Mouse (Mus musculus) CH12.LX (cell line): ENCODE data around the gene Nkiras1. TPM values are rescaled to one million over a fixed set of nuclear protein-coding genes. Genes with fewer than 3 reads are reported as not detected.
A peak's percentile ranks its signal among the peaks of the same experiment; 100 is the strongest.

Experiments used
- DNase-seq: peaks from one replicate; pipeline ENCODE4 v3.0.0-alpha.2; 2013; ENCODE audit errors: extremely low read depth
- H3K27ac ChIP-seq: 2 replicates; pipeline ENCODE4 v1.5.1; 2012; ENCODE audit warnings: low read depth, mild to moderate bottlenecking, control low read depth, moderate library complexity; ENCODE audit not compliant: insufficient read depth
- H3K27me3 ChIP-seq: replicated peaks from 2 replicates; pipeline ENCODE3; 2012; ENCODE audit warnings: inconsistent platforms
- H3K36me3 ChIP-seq, 2 experiments: replicated peaks in 1 of 2; 2 replicates each; pipeline versions ENCODE3 to v1.6.1; 2012; ENCODE audit warnings: inconsistent platforms in 1 of 2, low read length in 1 of 2, mild to moderate bottlenecking in 1 of 2, mixed read lengths in 1 of 2, moderate library complexity in 1 of 2; ENCODE audit not compliant: control insufficient read depth in 1 of 2, insufficient read depth in 1 of 2
- H3K4me1 ChIP-seq, 2 experiments: 2 replicates each; pipeline ENCODE4 v1.6.1; 2012; ENCODE audit warnings: inconsistent platforms in 1 of 2, moderate library complexity in 1 of 2; ENCODE audit not compliant: insufficient read depth in 2 of 2, control insufficient read depth in 1 of 2
- H3K4me2 ChIP-seq: 2 replicates; pipeline ENCODE4 v1.6.1; 2012; ENCODE audit warnings: low read depth, mild to moderate bottlenecking, control low read depth; ENCODE audit not compliant: poor library complexity, insufficient read depth, severe bottlenecking
- H3K4me3 ChIP-seq, 3 experiments: fragments of 150-350 bp in 1 of 3; sonication (generic) in 1 of 3; replicated peaks in 1 of 3; 2 replicates each; pipeline versions ENCODE3 to v1.5.1; 2011 to 2012; ENCODE audit warnings: low read depth in 2 of 3, low read length in 2 of 3, mild to moderate bottlenecking in 2 of 3, moderate library complexity in 2 of 3, control low read depth in 1 of 3, improper control_type of control experiment in 1 of 3, inconsistent platforms in 1 of 3, mixed read lengths in 1 of 3; ENCODE audit not compliant: poor library complexity in 1 of 3
- H3K79me2 ChIP-seq: replicated peaks from 2 replicates; pipeline ENCODE4 v1.6.1; 2012; ENCODE audit warnings: mild to moderate bottlenecking, moderate library complexity; ENCODE audit not compliant: control insufficient read depth, poor library complexity, insufficient read depth, severe bottlenecking; ENCODE audit errors: extremely low read depth
- H3K9ac ChIP-seq: 2 replicates; pipeline ENCODE4 v1.6.1; 2012; ENCODE audit warnings: low read depth, mild to moderate bottlenecking, control low read depth, moderate library complexity; ENCODE audit not compliant: insufficient read depth
- H3K9me3 ChIP-seq: replicated peaks from 2 replicates; pipeline ENCODE3; 2012; ENCODE audit warnings: low read length, inconsistent platforms, mixed read lengths
- BHLHE40 ChIP-seq: IDR thresholded peaks from 2 replicates; pipeline ENCODE4 v1.6.1; 2011; ENCODE audit warnings: mild to moderate bottlenecking, low read depth, low read length, improper control_type of control experiment
- CHD1 ChIP-seq: IDR thresholded peaks from 2 replicates; pipeline ENCODE4 v1.6.1; 2012; ENCODE audit warnings: low read depth, low read length, improper control_type of control experiment, inconsistent platforms
- CHD2 ChIP-seq: IDR thresholded peaks from 2 replicates; pipeline ENCODE4 v1.6.1; 2011; ENCODE audit warnings: low read length, improper control_type of control experiment
- CTCF ChIP-seq, 2 experiments: IDR thresholded peaks in 1 of 2; conservative IDR thresholded peaks in 1 of 2; 2 replicates each; pipeline ENCODE4 v1.5.1; 2011 to 2012; ENCODE audit warnings: low read depth in 2 of 2, low read length in 2 of 2, improper control_type of control experiment in 1 of 2, inconsistent platforms in 1 of 2, mild to moderate bottlenecking in 1 of 2, moderate library complexity in 1 of 2
- ELF1 ChIP-seq: IDR thresholded peaks from 2 replicates; pipeline ENCODE4 v1.6.1; 2014; ENCODE audit warnings: low read depth, mild to moderate bottlenecking, inconsistent platforms, low read length, improper control_type of control experiment
- EP300 ChIP-seq: IDR thresholded peaks from 2 replicates; pipeline ENCODE4 v1.6.1; 2011; ENCODE audit warnings: low read length, improper control_type of control experiment
- ETS1 ChIP-seq: conservative IDR thresholded peaks from 2 replicates; pipeline ENCODE4 v1.6.1; 2012; ENCODE audit warnings: low read depth, mild to moderate bottlenecking, inconsistent platforms, low read length, improper control_type of control experiment, moderate library complexity
- GABPA ChIP-seq: IDR thresholded peaks from 2 replicates; pipeline ENCODE4 v1.6.1; 2012; ENCODE audit warnings: low read depth, low read length, improper control_type of control experiment, inconsistent platforms; ENCODE audit not compliant: insufficient replicate concordance
- HCFC1 ChIP-seq: IDR thresholded peaks from 2 replicates; pipeline ENCODE4 v1.6.1; 2012; ENCODE audit warnings: low read depth, mild to moderate bottlenecking, inconsistent platforms, low read length, improper control_type of control experiment
- IRF4 ChIP-seq: IDR thresholded peaks from 2 replicates; pipeline ENCODE4 v1.6.1; 2014; ENCODE audit warnings: low read depth, mild to moderate bottlenecking, inconsistent platforms, low read length, improper control_type of control experiment
- JUND ChIP-seq: conservative IDR thresholded peaks from 2 replicates; pipeline ENCODE4 v1.6.1; 2011; ENCODE audit warnings: low read depth, low read length, improper control_type of control experiment
- KAT2A ChIP-seq: IDR thresholded peaks from 2 replicates; pipeline ENCODE4 v1.6.1; 2012; ENCODE audit warnings: low read length, improper control_type of control experiment, inconsistent platforms; ENCODE audit not compliant: insufficient replicate concordance
- MAX ChIP-seq: IDR thresholded peaks from 2 replicates; pipeline ENCODE4 v1.6.1; 2011; ENCODE audit warnings: low read length, improper control_type of control experiment
- MXI1 ChIP-seq: IDR thresholded peaks from 2 replicates; pipeline ENCODE4 v1.6.1; 2011; ENCODE audit warnings: mild to moderate bottlenecking, low read depth, low read length, improper control_type of control experiment
- NELFE ChIP-seq: IDR thresholded peaks from 2 replicates; pipeline ENCODE4 v1.6.1; 2011; ENCODE audit warnings: low read depth, low read length, improper control_type of control experiment
- NRF1 ChIP-seq: IDR thresholded peaks from 2 replicates; pipeline ENCODE4 v1.6.1; 2014; ENCODE audit warnings: low read depth, mild to moderate bottlenecking, inconsistent platforms, low read length, improper control_type of control experiment, moderate library complexity
- PAX5 ChIP-seq: IDR thresholded peaks from 2 replicates; pipeline ENCODE4 v1.6.1; 2012; ENCODE audit warnings: low read length, inconsistent platforms, mixed read lengths
- RAD21 ChIP-seq: IDR thresholded peaks from 2 replicates; pipeline ENCODE4 v1.6.1; 2011; ENCODE audit warnings: low read depth, mild to moderate bottlenecking, low read length, improper control_type of control experiment, moderate library complexity
- RCOR1 ChIP-seq: conservative IDR thresholded peaks from 2 replicates; pipeline ENCODE4 v1.6.1; 2012; ENCODE audit warnings: low read depth, mild to moderate bottlenecking, inconsistent platforms, low read length, improper control_type of control experiment
- SIN3A ChIP-seq: IDR thresholded peaks from 2 replicates; pipeline ENCODE4 v1.6.1; 2012; ENCODE audit warnings: low read length, improper control_type of control experiment, inconsistent platforms
- SMC3 ChIP-seq: IDR thresholded peaks from 2 replicates; pipeline ENCODE4 v1.6.1; 2011; ENCODE audit warnings: low read depth, low read length, improper control_type of control experiment
- TBP ChIP-seq: conservative IDR thresholded peaks from 2 replicates; pipeline ENCODE4 v1.6.1; 2011; ENCODE audit warnings: low read depth, low read length, improper control_type of control experiment
- TCF12 ChIP-seq: IDR thresholded peaks from 2 replicates; pipeline ENCODE4 v1.6.1; 2014; ENCODE audit warnings: low read depth, mild to moderate bottlenecking, inconsistent platforms, low read length, improper control_type of control experiment
- UBTF ChIP-seq: IDR thresholded peaks from 2 replicates; pipeline ENCODE4 v1.6.1; 2012; ENCODE audit warnings: low read depth, mild to moderate bottlenecking, inconsistent platforms, low read length, improper control_type of control experiment, moderate library complexity
- USF1 ChIP-seq: IDR thresholded peaks from 2 replicates; pipeline ENCODE4 v1.6.1; 2014; ENCODE audit warnings: low read depth, mild to moderate bottlenecking, inconsistent platforms, low read length, improper control_type of control experiment
- USF2 ChIP-seq: conservative IDR thresholded peaks from 2 replicates; pipeline ENCODE4 v1.6.1; 2011; ENCODE audit warnings: low read depth, low read length, improper control_type of control experiment
- ZC3H11A ChIP-seq: IDR thresholded peaks from 2 replicates; pipeline ENCODE4 v1.6.1; 2012; ENCODE audit warnings: low read depth, mild to moderate bottlenecking, inconsistent platforms, low read length, improper control_type of control experiment
- ZKSCAN1 ChIP-seq: IDR thresholded peaks from 2 replicates; pipeline ENCODE4 v1.6.1; 2012; ENCODE audit warnings: low read depth, inconsistent platforms, low read length, improper control_type of control experiment, borderline replicate concordance
- ZNF384 ChIP-seq: IDR thresholded peaks from 2 replicates; pipeline ENCODE4 v1.6.1; 2012; ENCODE audit warnings: low read depth, low read length, improper control_type of control experiment, inconsistent platforms
- dilution Hi-C: fragments of 300-500 bp; cut with MboI; formaldehyde crosslinking; loops from 2 replicates; pipeline ENCODE4 v1.14.3; 2020; ENCODE audit warnings: low sequenced_read_pairs; ENCODE audit not compliant: extremely low pct_unique_long_range_greater_than_20kb, extremely low pct_ligation_motif_present
- in situ Hi-C: fragments of 300-500 bp; cut with MboI; formaldehyde crosslinking; loops from 3 replicates; pipeline ENCODE4 v1.14.3; 2019; ENCODE audit warnings: low sequenced_read_pairs, low pct_ligation_motif_present, low pct_unique_long_range_greater_than_20kb, mixed read lengths
- polyA plus RNA-seq: library from polyadenylated mRNA; unstranded; fragments of >175 nt; gene quantifications from 2 replicates; pipeline ENCODE4 v1.2.1, GENCODE M21; 2012; ENCODE audit warnings: low read depth; ENCODE audit not compliant: insufficient read length
- total RNA-seq, 2 experiments: library from RNA; depleted of rRNA; stranded (reverse); fragments of 300-350 nt in 1 of 2; fragments of >200 nt in 1 of 2; gene quantifications; 2 replicates each; pipeline ENCODE4 v1.2.3; 2012 to 2014

Gene Nkiras1
- total and polyA plus RNA-seq, 3 experiments = 5.5 to 9.8 (median 9.2) TPM

DNA sequence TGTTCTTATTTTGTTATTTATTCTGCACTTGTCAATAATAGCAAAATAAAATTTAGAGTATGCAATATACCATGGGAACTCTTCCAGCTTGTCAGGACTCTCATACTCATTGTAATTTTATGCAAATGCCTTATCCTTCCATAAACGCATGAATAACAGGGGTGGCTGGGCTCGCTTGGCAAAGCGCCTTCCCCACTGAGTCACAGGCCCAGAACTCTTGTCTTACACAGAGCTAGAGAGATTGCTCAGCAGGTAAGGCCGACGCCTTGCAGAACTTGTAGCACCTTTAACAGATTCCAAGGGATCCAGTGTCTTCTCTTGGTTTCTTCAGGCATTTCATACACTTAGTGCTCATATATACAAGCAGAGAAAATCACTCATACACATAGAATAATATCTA is 9.4 kb downstream of the Nkiras1 start (continued):
- TF ChIP-seq EP300 = no peak
- TF ChIP-seq ZNF384 = no peak
- TF ChIP-seq JUND = no peak
- TF ChIP-seq CTCF (conservative IDR thresholded peaks at IDR 0.05 in 1 of 2, IDR thresholded peaks at IDR 0.05 in 1 of 2; ENCODE audit: low read depth in 2 of 2, low read length in 2 of 2) = no peak

DNA sequence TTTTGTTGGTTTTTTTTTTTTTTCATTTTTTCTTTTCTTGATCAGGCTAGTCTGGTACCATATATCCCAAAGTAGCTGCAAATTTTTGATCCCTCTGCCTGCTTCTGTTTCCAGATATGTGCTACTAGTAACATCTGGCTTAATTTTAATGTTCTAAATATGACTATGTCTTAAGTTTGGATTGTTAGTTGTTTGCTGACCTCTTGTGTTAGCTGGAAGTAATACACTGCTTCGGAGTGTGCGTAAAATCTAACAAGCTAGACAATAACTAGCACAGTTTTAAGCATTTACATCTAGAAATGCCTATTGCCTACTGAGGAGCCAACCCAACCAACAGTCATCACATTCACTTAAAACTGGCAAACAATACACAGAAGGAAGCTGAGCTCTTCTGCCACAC is 13.6 kb downstream of the Nkiras1 start:
- no peaks in the 10 kb centered on the region for H3K9me3 ChIP-seq
- H3K4me2 ChIP-seq = 0 out of 2 replicates have a peak overlapping the region, but pooled peaks have one; percentile 10
- TF ChIP-seq CTCF (conservative IDR thresholded peaks at IDR 0.05 in 1 of 2, IDR thresholded peaks at IDR 0.05 in 1 of 2; ENCODE audit: low read depth in 2 of 2, low read length in 2 of 2) (peak; percentile 35 to 79; a peak in 3 of 4 replicates), NELFE (no peak), ZNF384 (peak; percentile 73), IRF4 (peak; percentile 63; the same call in 1 of the 2 replicates), SMC3 (peak; percentile 62), RAD21 (peak; percentile 88), ZC3H11A (no peak)
- H3K4me1 ChIP-seq = peaks cover 18 to 52% of the 10 kb centered on the region in 2 experiments
- H3K27ac ChIP-seq = peak overlapping the region; percentile 28
- no peak overlapping the region for H3K4me3 ChIP-seq
- no peak for DNase-seq
- in situ Hi-C loops = no loop called here
- peaks cover 10 to 43% of the 10 kb centered on the region in 2 experiments for H3K36me3 ChIP-seq
- H3K9ac ChIP-seq = no peak overlapping the region
- dilution Hi-C loops = no loop called here
- no peaks in the 10 kb centered on the region for H3K27me3 ChIP-seq
- H3K79me2 ChIP-seq = peaks cover 2% of the 10 kb centered on the region; the same call in 1 of the 2 replicates

DNA sequence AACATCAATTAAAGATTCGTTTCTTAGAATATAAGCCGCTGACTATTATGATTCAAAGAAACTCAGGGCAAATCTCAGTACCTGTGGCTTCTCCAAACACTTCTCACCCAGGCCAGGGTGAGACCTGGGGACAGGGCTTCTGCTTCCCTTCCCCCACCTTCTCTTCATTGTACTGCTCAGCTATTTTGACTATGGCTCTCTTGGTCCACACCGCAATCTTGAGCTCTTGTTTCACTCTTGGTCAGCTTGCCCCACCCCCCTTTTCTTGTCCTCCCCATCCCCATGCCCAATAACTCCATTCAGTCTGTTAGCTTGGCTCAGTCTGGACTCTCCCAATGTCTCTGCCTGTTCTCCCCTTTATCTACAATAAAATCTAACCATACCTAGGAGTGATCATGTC is 14.5 kb downstream of the Nkiras1 start:
- DNase-seq = peak; percentile 77
- in situ Hi-C loops = loop anchor here (5.0 kb wide), 1 partner anchor 68 kb away; no protein-coding TSS in a partner anchor
- H3K79me2 ChIP-seq = peaks cover 2% of the 10 kb centered on the region; the same call in 1 of the 2 replicates
- peak overlapping the region; percentile 32; the same call in 1 of the 2 replicates for H3K27ac ChIP-seq
- peaks cover 6 to 38% of the 10 kb centered on the region in 2 experiments for H3K36me3 ChIP-seq
- no peak overlapping the region for H3K4me3 ChIP-seq
- peak overlapping the region; percentile 61 for H3K4me2 ChIP-seq
- H3K9me3 ChIP-seq = no peaks in the 10 kb centered on the region
- no peaks in the 10 kb centered on the region for H3K27me3 ChIP-seq
- dilution Hi-C loops = no loop called here
- H3K4me1 ChIP-seq = peaks cover 21 to 61% of the 10 kb centered on the region in 2 experiments
- peak overlapping the region; percentile 4; the same call in 1 of the 2 replicates for H3K9ac ChIP-seq
- TF ChIP-seq BHLHE40 (peak; percentile 54), MXI1 (peak; percentile 72; the same call in 1 of the 2 replicates), ZC3H11A (no peak), RCOR1 (peak; percentile 52; the same call in 1 of the 2 replicates), SIN3A (peak; percentile 80), UBTF (no peak), GABPA (no peak), MAX (no peak), NRF1 (no peak), CHD1 (no peak), ZNF384 (no peak), ETS1 (peak; percentile 34), HCFC1 (no peak), ELF1 (no peak), TCF12 (peak; percentile 48; the same call in 1 of the 2 replicates), JUND (peak; percentile 46; the same call in 1 of the 2 replicates), USF2 (no peak), CHD2 (peak; percentile 91), KAT2A (no peak), TBP (no peak), IRF4 (peak; percentile 93), ZKSCAN1 (no peak), PAX5 (no peak), EP300 (peak; percentile 76), USF1 (no peak), CTCF (conservative IDR thresholded peaks at IDR 0.05 in 1 of 2, IDR thresholded peaks at IDR 0.05 in 1 of 2; ENCODE audit: low read depth in 2 of 2, low read length in 2 of 2) (no peak)
